Mouse (Mus musculus) embryonic facial prominence, embryonic 14.5 days (tissue): ENCODE results near the gene Cycs. TPM values are rescaled to one million over a fixed set of nuclear protein-coding genes. Genes with fewer than 3 reads are reported as not detected.

ENCODE experiments used
- ATAC-seq: fragments of 200-750 bp; cut with Nextera tagmentation; 2 replicates; pipeline ENCODE4 v1.8.0; 2017; ENCODE audit warnings: low read depth, moderate number of reproducible peaks, moderate TSS enrichment
- DNase-seq: peaks from one replicate; pipeline ENCODE4 v3.0.0-alpha.2; 2015; ENCODE audit warnings: low spot score
- H3K27ac ChIP-seq: fragments of 300-500 bp; sonication (generic); replicated peaks from 2 replicates; pipeline ENCODE4 v1.5.1; 2014; ENCODE audit warnings: low read depth, mild to moderate bottlenecking, low read length, moderate library complexity
- H3K27me3 ChIP-seq: fragments of 300-500 bp; sonication (generic); replicated peaks from 2 replicates; pipeline ENCODE4 v1.6.1; 2014; ENCODE audit warnings: low read length; ENCODE audit not compliant: control insufficient read depth, insufficient read depth
- H3K36me3 ChIP-seq: fragments of 300-500 bp; sonication (generic); 2 replicates; pipeline ENCODE4 v1.6.1; 2014; ENCODE audit warnings: low read length, mixed read lengths; ENCODE audit not compliant: control insufficient read depth, insufficient read depth
- H3K4me1 ChIP-seq: fragments of 300-500 bp; sonication (generic); 2 replicates; pipeline ENCODE4 v1.6.1; 2014; ENCODE audit warnings: antibody characterized with exemption, low read length; ENCODE audit not compliant: control insufficient read depth, insufficient read depth
- H3K4me2 ChIP-seq: fragments of 300-500 bp; sonication (generic); 2 replicates; pipeline ENCODE4 v1.6.1; 2014; ENCODE audit warnings: low read depth, mild to moderate bottlenecking, low read length, moderate library complexity, mixed read lengths
- H3K4me3 ChIP-seq: fragments of 300-500 bp; sonication (generic); 2 replicates; pipeline ENCODE4 v1.5.1; 2014; ENCODE audit warnings: low read depth, mild to moderate bottlenecking, low read length
- H3K9ac ChIP-seq: fragments of 300-500 bp; sonication (generic); 2 replicates; pipeline ENCODE4 v1.6.1; 2014; ENCODE audit warnings: low read depth, mild to moderate bottlenecking, low read length, moderate library complexity, mixed read lengths
- H3K9me3 ChIP-seq: fragments of 300-500 bp; sonication (generic); 2 replicates; pipeline ENCODE4 v1.6.1; 2016; ENCODE audit warnings: low read length; ENCODE audit not compliant: control insufficient read depth
- WGBS: fragments of 180-500 bp; shearing (Covaris S2); extraction: QIAGEN DNeasy Blood & Tissue Kit; methylation state at CpG from one replicate; pipeline ENCODE4 v1.1.7; 2014; 5-methylcytosine and 5-hydroxymethylcytosine counted together
- microRNA-seq: library from miRNA; unstranded; fragments of <30 nt; microRNA quantifications from one replicate; pipeline ENCODE4, GENCODE M21; 2016; ENCODE audit warnings: borderline number of aligned reads
- polyA plus RNA-seq: library from polyadenylated mRNA; unstranded; fragments of >200 nt; fragmentation: Nextera tagmentation; extraction: Ambion mirVana; gene quantifications from 2 replicates; pipeline ENCODE4 v1.2.1, GENCODE M21; 2014

The Cycs gene
- polyA plus RNA-seq, 1 experiment from 2014 or later = 70.1 TPM

- no peaks in the 10 kb centered on the region for H3K4me1 ChIP-seq
- no peak overlapping the region for H3K4me3 ChIP-seq
- DNase-seq (no peak), ATAC-seq (no peak)
- H3K4me2 ChIP-seq = no peak overlapping the region
- H3K9me3 ChIP-seq = no peaks in the 10 kb centered on the region
- no peaks in the 10 kb centered on the region for H3K36me3 ChIP-seq
- H3K27me3 ChIP-seq = no peaks in the 10 kb centered on the region
- H3K9ac ChIP-seq = no peak overlapping the region
- no peak overlapping the region for H3K27ac ChIP-seq
- 79% methylated on average over 7 of the region's 7 CpGs for WGBS
These were observed 44.7 kb downstream of the Cycs start for GRCm38 (mm10) chr6:50521532-50522135.

DNA sequence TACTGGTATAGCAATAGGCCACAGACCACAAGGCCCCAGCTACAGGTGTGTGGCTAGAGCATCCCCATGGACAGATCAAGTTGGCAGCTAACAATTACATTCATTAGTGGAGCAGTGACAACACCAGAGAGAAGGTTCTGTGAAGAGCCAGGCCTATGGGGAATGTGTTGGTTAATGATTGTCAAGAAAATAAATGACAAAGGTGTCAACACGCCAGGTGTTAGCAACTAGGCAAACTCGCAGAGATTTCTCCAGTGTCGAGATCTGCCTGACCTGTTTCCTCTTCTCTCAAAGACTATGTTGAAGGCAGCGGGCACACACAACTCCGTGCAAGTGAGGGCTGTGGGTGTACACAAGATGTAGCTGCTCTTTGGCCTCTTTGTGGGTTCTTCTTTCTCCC lies 46.2 kb downstream of the Cycs start:
- Histone ChIP-seq H3K27me3 (no peaks in the 10 kb centered on the region), H3K27ac (no peak overlapping the region), H3K9me3 (no peaks in the 10 kb centered on the region), H3K4me3 (no peak overlapping the region), H3K9ac (no peak overlapping the region), H3K4me2 (no peak overlapping the region), H3K36me3 (no peaks in the 10 kb centered on the region), H3K4me1 (no peaks in the 10 kb centered on the region)
- 89% methylated on average over 5 of the region's 5 CpGs for WGBS
- ATAC-seq = no peak
- DNase-seq = no peak

DNA sequence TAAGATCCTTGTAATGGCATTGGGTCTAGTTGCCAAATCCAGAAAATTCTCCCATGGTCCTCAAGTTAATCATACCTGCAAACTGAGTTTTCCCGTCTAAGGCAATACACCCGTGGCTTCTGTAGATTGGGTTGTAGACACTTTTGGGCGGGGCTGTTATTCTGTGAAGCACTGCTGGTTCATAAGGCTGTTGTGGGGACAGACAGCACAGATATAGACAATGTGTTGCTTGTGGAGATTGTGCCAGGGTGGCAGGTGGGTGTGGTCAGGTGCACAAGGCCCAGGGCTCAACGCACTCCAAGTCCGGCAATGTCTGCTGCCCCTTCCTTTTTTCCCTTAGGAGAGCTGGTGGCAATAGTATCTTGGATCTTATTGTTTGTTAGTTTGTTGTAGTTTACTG lies 48.0 kb downstream of the Cycs start:
- Histone ChIP-seq H3K4me1 (no peaks in the 10 kb centered on the region), H3K36me3 (no peaks in the 10 kb centered on the region), H3K4me2 (no peak overlapping the region), H3K9me3 (no peaks in the 10 kb centered on the region), H3K4me3 (no peak overlapping the region), H3K27me3 (no peaks in the 10 kb centered on the region), H3K27ac (no peak overlapping the region), H3K9ac (no peak overlapping the region)
- no peak for DNase-seq
- WGBS = 95% methylated on average over 5 of the region's 5 CpGs
- ATAC-seq = no peak

Small RNA genes within 50 kb of the gene (microRNA-seq; reads per million reads assigned to microRNA genes)
- not detected for gene Mir6371

Other genes starting within 250 kb of the Cycs start
- 9.7 and 10.6 TPM in 2 replicates for gene Osbpl3, start 110.3 kb downstream of the Cycs start, polyA plus RNA-seq
- gene 4921507P07Rik, start 30.1 kb upstream of the Cycs start, polyA plus RNA-seq = 0.65 and 0.96 TPM in 2 replicates
- gene Npvf, start 87.9 kb upstream of the Cycs start, polyA plus RNA-seq = 0.29 and 0.62 TPM in 2 replicates